Mouse (Mus musculus) left cerebral cortex, postnatal 4 days (tissue): ENCODE measurements around the gene Ccdc7b. TPM values are rescaled to one million over a fixed set of nuclear protein-coding genes. Genes with fewer than 3 reads are reported as not detected.
"Not testable (repeated sequence)": the region's sequence is repeated elsewhere in the genome, so short reads cannot be mapped to it uniquely, and the experiment has no call there.

ENCODE experiments used
- DNase-seq: peaks from one replicate; pipeline ENCODE4 v3.0.0-alpha.2; 2022
- intact Hi-C: fragments of 180-260 bp; cut with DNase I; formaldehyde crosslinking; loops from one replicate; pipeline ENCODE4 v1.15.1; 2025
- total RNA-seq, 2 experiments: library from RNA; stranded (reverse); gene quantifications; 2 replicates each; pipeline ENCODE4 v1.2.3; 2021

Ccdc7b gene
- total RNA-seq, result not detected

DNA sequence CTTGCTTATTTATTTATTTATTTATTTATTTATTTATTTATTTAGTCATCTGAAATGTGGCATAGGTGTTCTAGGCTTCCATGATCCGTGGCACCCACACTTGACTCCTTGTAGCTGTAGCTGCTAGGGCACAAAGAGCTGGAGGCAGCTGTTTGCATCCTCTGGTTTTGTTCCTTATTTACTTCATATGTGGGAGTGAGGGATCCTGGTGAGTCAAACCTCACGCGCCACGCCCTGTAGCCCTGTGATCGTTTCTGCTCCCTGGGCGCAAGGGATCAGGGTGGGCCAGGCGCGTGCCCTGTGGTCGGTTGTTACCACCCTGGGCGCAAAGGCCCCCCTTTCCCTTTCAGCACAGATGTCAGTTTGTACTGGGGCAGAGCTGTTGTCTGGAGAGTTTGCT is at the start of gene Ccdc7b:
Gene Ccdc7b, plus strand, starts transcription at position 301 of the 400 bp plus-strand sequence.
- intact Hi-C loops, DNase-seq: not testable (repeated sequence)

DNA sequence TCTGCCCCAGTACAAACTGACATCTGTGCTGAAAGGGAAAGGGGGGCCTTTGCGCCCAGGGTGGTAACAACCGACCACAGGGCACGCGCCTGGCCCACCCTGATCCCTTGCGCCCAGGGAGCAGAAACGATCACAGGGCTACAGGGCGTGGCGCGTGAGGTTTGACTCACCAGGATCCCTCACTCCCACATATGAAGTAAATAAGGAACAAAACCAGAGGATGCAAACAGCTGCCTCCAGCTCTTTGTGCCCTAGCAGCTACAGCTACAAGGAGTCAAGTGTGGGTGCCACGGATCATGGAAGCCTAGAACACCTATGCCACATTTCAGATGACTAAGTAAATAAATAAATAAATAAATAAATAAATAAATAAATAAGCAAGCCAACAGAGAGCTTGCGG is 1.5 kb upstream of the Ccdc7b start, which contains the start of gene Ccdc7a:
Gene Ccdc7a, minus strand, starts transcription at position 101 of the 400 bp plus-strand sequence.
- DNase-seq, intact Hi-C loops: not testable (repeated sequence)

DNA sequence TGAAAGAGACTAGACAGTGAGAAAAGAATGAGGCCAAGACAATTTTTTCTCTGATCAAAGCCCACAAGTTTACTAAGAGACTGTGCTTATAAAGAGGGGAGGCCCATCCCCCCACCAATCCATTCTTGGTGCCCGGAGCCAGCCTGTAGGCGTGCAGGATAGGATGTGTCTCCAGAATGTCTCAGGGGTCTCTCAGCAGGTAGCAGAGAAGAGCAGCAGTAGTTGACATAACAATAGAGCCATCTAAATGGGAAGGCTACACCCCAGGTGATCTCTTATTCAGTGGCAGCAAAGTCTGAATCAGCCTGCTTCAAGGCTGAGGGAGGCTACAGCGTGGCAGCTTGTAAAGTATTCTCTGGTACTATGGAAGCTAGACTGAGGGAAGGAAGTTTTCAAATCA is 48.8 kb downstream of the Ccdc7b start:
- DNase-seq, intact Hi-C loops: not testable (repeated sequence)

DNA sequence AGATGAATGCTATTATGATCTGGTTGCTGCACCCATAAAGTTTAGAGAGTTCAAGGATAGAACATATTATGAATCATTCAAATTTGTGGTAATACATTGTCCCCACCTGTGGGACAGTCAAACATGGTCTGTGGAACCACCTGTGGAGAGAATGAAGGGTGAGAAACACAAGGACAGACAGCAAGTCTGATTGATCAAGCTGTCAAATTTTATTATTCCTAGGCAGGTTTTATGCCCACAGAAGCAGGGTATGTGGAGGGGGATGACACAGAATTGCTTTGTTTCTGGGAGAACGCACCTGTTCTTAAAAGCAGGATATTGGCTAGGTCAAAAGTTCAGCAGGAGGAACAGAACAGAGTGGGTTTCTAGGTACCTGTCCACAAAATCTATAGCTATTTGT is 64.6 kb downstream of the Ccdc7b start, which contains the start of gene Gm10999:
Gene Gm10999, minus strand, starts transcription at position 101 of the 400 bp plus-strand sequence.
- intact Hi-C loops, result no loop called here
- DNase-seq, result no peak

DNA sequence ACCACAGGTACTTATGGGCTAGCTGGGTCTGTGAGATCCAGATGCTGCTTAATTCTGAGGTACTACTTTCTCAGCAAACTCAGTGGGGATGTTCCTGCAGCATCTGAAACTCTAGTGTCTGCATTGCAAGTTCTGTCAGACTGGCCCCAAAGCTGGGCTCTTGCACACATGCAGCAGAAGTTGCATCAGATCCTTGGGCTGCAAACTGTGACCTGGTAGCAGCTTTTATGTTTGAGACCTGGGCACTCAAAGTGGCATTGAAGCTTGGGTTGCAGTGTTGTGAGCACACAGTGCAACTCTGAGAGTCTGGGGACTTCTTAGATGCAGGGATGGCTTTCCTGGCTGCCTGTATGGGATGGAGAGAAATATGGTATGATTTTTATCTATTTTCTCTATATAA is 66.5 kb downstream of the Ccdc7b start:
- intact Hi-C loops, result no loop called here

More for the DNA sequence above, 66.5 kb downstream of the Ccdc7b start:
- no peak for DNase-seq

Other genes starting within 250 kb of the Ccdc7b start
- gene Ccdc7a, start 1.6 kb upstream of the Ccdc7b start, total RNA-seq, result not detected
- gene Gm10999, start 64.5 kb downstream of the Ccdc7b start, total RNA-seq, result not detected
- 10 to 100 TPM; 16.0 to 17.3 TPM for gene 2610044O15Rik8, start 167.3 kb downstream of the Ccdc7b start, total RNA-seq